Mouse (Mus musculus) kidney, postnatal 0 days (tissue): ENCODE data around the gene Sctr. TPM values are rescaled to one million over a fixed set of nuclear protein-coding genes. Genes with fewer than 3 reads are reported as not detected.

ENCODE experiments used
- ATAC-seq: fragments of 200-750 bp; cut with Nextera tagmentation; replicated peaks from 2 replicates; pipeline ENCODE4 v1.8.0; 2017; ENCODE audit warnings: low read depth, moderate number of reproducible peaks, moderate TSS enrichment, moderate library complexity; ENCODE audit not compliant: low FRiP score
- DNase-seq: peaks from one replicate; pipeline ENCODE4 v3.0.0-alpha.2; 2016; ENCODE audit warnings: low spot score
- H3K27ac ChIP-seq: fragments of 300-500 bp; sonication (generic); 2 replicates; pipeline ENCODE4 v1.5.1; 2014; ENCODE audit warnings: mild to moderate bottlenecking
- H3K27me3 ChIP-seq: fragments of 300-500 bp; sonication (generic); 2 replicates; pipeline ENCODE4 v1.6.1; 2014; ENCODE audit warnings: low read length, mixed read lengths; ENCODE audit not compliant: insufficient read depth
- H3K36me3 ChIP-seq: fragments of 300-500 bp; sonication (generic); 2 replicates; pipeline ENCODE4 v1.6.1; 2014; ENCODE audit warnings: low read length, mixed read lengths; ENCODE audit not compliant: insufficient read depth
- H3K4me1 ChIP-seq: fragments of 300-500 bp; sonication (generic); replicated peaks from 2 replicates; pipeline ENCODE4 v1.6.1; 2014; ENCODE audit warnings: antibody characterized with exemption, low read length, mixed read lengths; ENCODE audit not compliant: insufficient read depth
- H3K4me2 ChIP-seq: fragments of 300-500 bp; sonication (generic); 2 replicates; pipeline ENCODE4 v1.6.1; 2014; ENCODE audit warnings: mild to moderate bottlenecking, low read length, moderate library complexity, mixed read lengths
- H3K4me3 ChIP-seq: fragments of 300-500 bp; sonication (generic); replicated peaks from 2 replicates; pipeline ENCODE4 v1.5.1; 2014; ENCODE audit warnings: low read depth, low read length
- H3K9ac ChIP-seq: fragments of 300-500 bp; sonication (generic); 2 replicates; pipeline ENCODE4 v1.6.1; 2014; ENCODE audit warnings: low read depth, low read length
- H3K9me3 ChIP-seq: fragments of 300-500 bp; sonication (generic); replicated peaks from 2 replicates; pipeline ENCODE4 v1.6.1; 2016; ENCODE audit warnings: low read length, inconsistent platforms, mixed read lengths
- CTCF ChIP-seq: IDR thresholded peaks from 2 replicates; pipeline ENCODE4 v1.5.1; 2016; ENCODE audit warnings: antibody characterized with exemption, low read depth, mild to moderate bottlenecking, moderate library complexity
- WGBS: fragments of 180-500 bp; shearing (Covaris S2); extraction: QIAGEN DNeasy Blood & Tissue Kit; methylation state at CpG from one replicate; pipeline ENCODE4 v1.1.7; 2014; 5-methylcytosine and 5-hydroxymethylcytosine counted together
- polyA plus RNA-seq: library from polyadenylated mRNA; unstranded; fragments of >200 nt; fragmentation: Nextera tagmentation; extraction: Ambion mirVana; gene quantifications from 2 replicates; pipeline ENCODE4 v1.2.1, GENCODE M21; 2015

Sctr gene
- polyA plus RNA-seq, 1 experiment from 2014 or later, result 0.63 TPM

DNA sequence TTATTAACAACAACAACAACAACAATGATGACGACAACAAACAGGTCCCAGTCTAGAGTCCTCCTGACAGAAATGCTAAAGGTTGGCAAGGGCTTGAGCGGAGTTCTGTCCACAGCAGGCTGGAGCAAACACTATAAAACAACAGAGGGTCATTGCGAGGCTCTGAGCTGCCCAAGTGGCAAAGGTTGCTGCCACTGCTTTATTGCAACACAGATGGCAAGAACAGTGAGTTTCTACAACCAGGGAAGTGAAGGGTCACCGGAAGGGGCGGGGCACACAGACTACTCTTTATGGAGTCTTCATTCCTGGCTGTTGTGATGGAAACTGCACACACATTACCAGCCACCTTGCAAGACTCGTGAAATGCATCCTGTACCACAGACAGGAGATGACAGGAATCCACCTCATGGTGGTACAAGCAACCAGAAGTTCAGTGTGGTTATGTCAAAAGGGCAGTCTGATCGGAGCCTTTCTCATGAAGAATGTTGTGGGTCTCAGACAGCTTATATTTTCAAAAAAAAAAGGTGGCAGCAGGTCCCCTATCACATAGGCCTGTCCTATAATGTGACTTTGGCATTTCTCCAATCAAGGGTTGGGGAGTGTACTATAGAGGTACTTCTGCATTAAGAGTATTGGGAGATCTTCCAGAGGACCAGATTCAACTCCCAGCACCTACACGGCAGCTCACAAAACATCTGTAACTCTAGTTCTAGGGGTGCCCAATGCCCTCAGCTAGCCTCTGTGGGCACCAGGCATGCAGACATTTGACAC lies 93.9 kb downstream of the Sctr start:
- no peak overlapping the region for H3K27ac ChIP-seq
- no peaks in the 10 kb centered on the region for H3K9me3 ChIP-seq
- H3K4me3 ChIP-seq, result no peak overlapping the region
- no peak for DNase-seq
- no peaks in the 10 kb centered on the region for H3K4me1 ChIP-seq
- H3K27me3 ChIP-seq, result no peaks in the 10 kb centered on the region
- WGBS, result 79% methylated on average over 8 of the region's 8 CpGs
- H3K36me3 ChIP-seq, result no peaks in the 10 kb centered on the region
- no peak overlapping the region for H3K9ac ChIP-seq
- ATAC-seq, result no peak
- no peak overlapping the region for H3K4me2 ChIP-seq
- TF ChIP-seq CTCF, result no peak

DNA sequence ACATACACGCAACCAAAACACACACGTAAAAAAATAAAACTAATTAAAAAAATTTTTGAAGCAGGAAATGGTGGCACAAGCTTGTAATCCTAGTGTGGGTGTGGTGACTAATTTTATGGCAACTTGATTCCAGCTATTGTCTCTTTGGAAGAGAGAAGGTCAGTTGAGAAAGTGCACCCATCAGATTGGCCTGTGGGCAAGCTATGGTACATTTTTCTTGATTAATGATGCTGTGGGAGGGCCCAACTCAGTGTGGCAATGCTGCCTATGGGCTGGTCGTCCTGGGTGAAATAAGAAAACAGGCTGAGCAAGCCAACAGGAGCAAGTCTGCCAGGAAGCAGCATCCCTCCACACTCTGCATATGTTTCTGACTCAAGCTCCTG lies 94.5 kb downstream of the Sctr start:
- no peaks in the 10 kb centered on the region for H3K4me1 ChIP-seq
- H3K27me3 ChIP-seq, result no peaks in the 10 kb centered on the region
- H3K27ac ChIP-seq, result no peak overlapping the region
- ATAC-seq, result no peak
- no peak for DNase-seq
- WGBS, result 78% methylated on average over 3 of the region's 3 CpGs
- H3K9ac ChIP-seq, result no peak overlapping the region
- no peak for TF ChIP-seq CTCF
- H3K36me3 ChIP-seq, result no peaks in the 10 kb centered on the region
- no peak overlapping the region for H3K4me2 ChIP-seq
- H3K4me3 ChIP-seq, result no peak overlapping the region
- no peaks in the 10 kb centered on the region for H3K9me3 ChIP-seq

- peak; percentile 36; the same call in 1 of the 2 replicates for TF ChIP-seq CTCF
- Histone ChIP-seq H3K4me3 (no peak overlapping the region), H3K4me1 (no peaks in the 10 kb centered on the region), H3K27me3 (no peaks in the 10 kb centered on the region), H3K4me2 (no peak overlapping the region), H3K36me3 (no peaks in the 10 kb centered on the region), H3K9me3 (no peaks in the 10 kb centered on the region), H3K27ac (no peak overlapping the region), H3K9ac (no peak overlapping the region)
- DNase-seq, result peak; percentile 25
- peak; percentile 64; the same call in 1 of the 2 replicates for ATAC-seq
- whole genome bisulfite sequencing, result 59% methylated on average over 5 of the region's 5 CpGs
Measured at GRCm38 (mm10) chr1:120105556-120105959, 98.9 kb downstream of the Sctr start.

DNA sequence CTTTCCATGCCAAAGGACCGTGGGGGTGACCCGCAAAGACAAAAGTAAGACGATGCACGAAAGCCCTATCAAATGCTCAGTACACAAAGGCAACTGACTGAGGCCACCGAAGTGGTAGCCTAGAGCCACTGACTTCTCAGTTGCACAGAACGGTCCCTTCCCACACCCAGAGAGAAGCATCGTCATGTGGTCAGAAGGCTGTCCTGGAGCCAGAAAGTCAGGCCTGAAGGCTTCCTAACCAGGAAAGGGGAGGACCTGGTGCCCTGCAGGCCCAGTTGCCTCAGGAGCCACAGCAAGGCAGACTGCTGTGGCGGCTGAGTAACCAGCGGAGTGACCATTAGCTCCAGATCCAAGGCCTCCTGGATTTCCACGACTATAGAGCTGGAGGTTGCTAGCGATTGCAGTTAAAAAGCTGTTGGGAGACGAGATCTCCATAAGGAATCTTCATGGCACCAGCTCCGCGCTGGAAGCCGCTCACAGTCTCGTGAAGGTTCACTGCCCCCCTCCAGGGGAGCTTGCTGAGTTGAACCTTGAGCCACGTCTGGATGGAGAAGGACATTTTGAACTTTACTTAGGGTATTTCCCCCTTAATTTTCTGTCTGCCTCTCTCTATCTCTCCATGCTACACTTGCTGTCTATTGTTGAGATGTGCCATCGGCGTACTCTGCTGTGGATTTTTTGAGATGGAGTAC lies 103.2 kb downstream of the Sctr start:
- Histone ChIP-seq H3K4me1 (no peaks in the 10 kb centered on the region), H3K36me3 (peaks cover 14% of the 10 kb centered on the region), H3K9ac (no peak overlapping the region), H3K27ac (peak overlapping the region; percentile 50), H3K4me2 (no peak overlapping the region), H3K27me3 (no peaks in the 10 kb centered on the region), H3K4me3 (no peak overlapping the region), H3K9me3 (no peaks in the 10 kb centered on the region)
- DNase-seq, result no peak
- WGBS, result 77% methylated on average over 19 of the region's 19 CpGs
- TF ChIP-seq CTCF, result no peak
- peak; percentile 79 for ATAC-seq

GRCm38 (mm10) chr1:120111766-120112165 lies 105.1 kb downstream of the Sctr start:
- ATAC-seq (no peak), DNase-seq (no peak)
- no peak overlapping the region for H3K9ac ChIP-seq
- no peak for TF ChIP-seq CTCF
- no peak overlapping the region for H3K4me3 ChIP-seq
- H3K36me3 ChIP-seq, result peaks cover 27% of the 10 kb centered on the region
- no peaks in the 10 kb centered on the region for H3K27me3 ChIP-seq
- H3K9me3 ChIP-seq, result no peaks in the 10 kb centered on the region
- no peaks in the 10 kb centered on the region for H3K4me1 ChIP-seq
- no peak overlapping the region for H3K4me2 ChIP-seq
- 84% methylated on average over 8 of the region's 8 CpGs for WGBS
- H3K27ac ChIP-seq, result no peak overlapping the region; the same call in 1 of the 2 replicates

GRCm38 (mm10) chr1:120112251-120113187 lies 105.8 kb downstream of the Sctr start:
- no peak for TF ChIP-seq CTCF
- H3K4me1 ChIP-seq, result no peaks in the 10 kb centered on the region
- peaks cover 30% of the 10 kb centered on the region for H3K36me3 ChIP-seq
- H3K4me2 ChIP-seq, result no peak overlapping the region
- 84% methylated on average over 12 of the region's 12 CpGs for whole genome bisulfite sequencing
- H3K27ac ChIP-seq, result no peak overlapping the region; the same call in 1 of the 2 replicates
- ATAC-seq, result no peak
- no peaks in the 10 kb centered on the region for H3K27me3 ChIP-seq
- H3K9me3 ChIP-seq, result no peaks in the 10 kb centered on the region
- H3K4me3 ChIP-seq, result no peak overlapping the region
- H3K9ac ChIP-seq, result no peak overlapping the region
- DNase-seq, result no peak

Other genes with a start within 250 kb of the Sctr start
- gene Ptpn4, start 169.3 kb upstream of the Sctr start, polyA plus RNA-seq, result 5.3 and 5.9 TPM in 2 replicates
- 6.3 and 6.6 TPM in 2 replicates for gene Tmem177, start 93.7 kb upstream of the Sctr start, polyA plus RNA-seq
- not detected in 2 replicates for gene Cfap221, start 9.7 kb upstream of the Sctr start, polyA plus RNA-seq
- gene Tmem37, start 67.2 kb downstream of the Sctr start, polyA plus RNA-seq, result 166 and 180 TPM in 2 replicates
- gene Dbi, start 114.2 kb downstream of the Sctr start, polyA plus RNA-seq, result 1,314 and 1,400 TPM in 2 replicates
- gene 3110009E18Rik, start 114.3 kb downstream of the Sctr start, polyA plus RNA-seq, result 19.3 and 22.5 TPM in 2 replicates